Mouse (Mus musculus): Measurements from ENCODE around the gene Adamts6. TPM values are rescaled to one million over a fixed set of nuclear protein-coding genes. Genes with fewer than 3 reads are reported as not detected.

The Adamts6 gene
- total and polyA plus RNA-seq, 2 experiments from 2014 or later, result 0.38 to 4.6 TPM

GRCm38 (mm10) chr13:104288226-104288859 is 708 bp downstream of the Adamts6 start:
- no peak overlapping the region for H3K9ac ChIP-seq (replicated peaks; ENCODE audit: low read length, poor library complexity, severe bottlenecking)
- ATAC-seq (ENCODE audit: low FRiP score), result peak; percentile 27; the same call in 1 of the 2 replicates
- H3K27me3 ChIP-seq (ENCODE audit: insufficient read depth, low read length), result no peaks in the 10 kb centered on the region
- H3K4me2 ChIP-seq (ENCODE audit: low read depth, low read length, poor library complexity, severe bottlenecking), result peak overlapping the region; percentile 55
- TF ChIP-seq CTCF (IDR thresholded peaks at IDR 0.05), result no peak
- no peak overlapping the region for H3K27ac ChIP-seq (ENCODE audit: low read depth, low read length)
- H3K4me3 ChIP-seq (ENCODE audit: low read depth, low read length), result peak overlapping the region; percentile 38
- no peaks in the 10 kb centered on the region for H3K36me3 ChIP-seq (ENCODE audit: insufficient read depth, low read length)
- H3K9me3 ChIP-seq (ENCODE audit: low read length), result no peaks in the 10 kb centered on the region
- 3% methylated on average over 7 of the region's 7 CpGs for WGBS
- DNase-seq (ENCODE audit: low spot score), result peak; percentile 71
- H3K4me1 ChIP-seq (ENCODE audit: insufficient read depth, low read length), result no peaks in the 10 kb centered on the region

- Histone ChIP-seq H3K27me3 (ENCODE audit: insufficient read depth, low read length) (no peaks in the 10 kb centered on the region), H3K9ac (replicated peaks; ENCODE audit: low read length, poor library complexity, severe bottlenecking) (no peak overlapping the region), H3K4me1 (ENCODE audit: insufficient read depth, low read length) (no peaks in the 10 kb centered on the region), H3K9me3 (ENCODE audit: low read length) (no peaks in the 10 kb centered on the region), H3K36me3 (ENCODE audit: insufficient read depth, low read length) (no peaks in the 10 kb centered on the region), H3K4me3 (ENCODE audit: low read depth, low read length) (no peak overlapping the region), H3K27ac (ENCODE audit: low read depth, low read length) (no peak overlapping the region), H3K4me2 (ENCODE audit: low read depth, low read length, poor library complexity, severe bottlenecking) (no peak overlapping the region)
- ATAC-seq (ENCODE audit: low FRiP score), result no peak
- no peak for DNase-seq (ENCODE audit: low spot score)
- TF ChIP-seq CTCF (IDR thresholded peaks at IDR 0.05), result no peak
Measured at GRCm38 (mm10) chr13:104289176-104289575, 1.5 kb downstream of the Adamts6 start.

GRCm38 (mm10) chr13:104295472-104295871 is 7.8 kb downstream of the Adamts6 start:
- Histone ChIP-seq H3K4me2 (ENCODE audit: low read depth, low read length, poor library complexity, severe bottlenecking) (no peak overlapping the region), H3K27ac (ENCODE audit: low read depth, low read length) (no peak overlapping the region), H3K9me3 (ENCODE audit: low read length) (no peaks in the 10 kb centered on the region), H3K27me3 (ENCODE audit: insufficient read depth, low read length) (no peaks in the 10 kb centered on the region), H3K4me1 (ENCODE audit: insufficient read depth, low read length) (no peaks in the 10 kb centered on the region), H3K36me3 (ENCODE audit: insufficient read depth, low read length) (no peaks in the 10 kb centered on the region), H3K4me3 (ENCODE audit: low read depth, low read length) (no peak overlapping the region), H3K9ac (replicated peaks; ENCODE audit: low read length, poor library complexity, severe bottlenecking) (no peak overlapping the region)
- ATAC-seq (ENCODE audit: low FRiP score) (no peak), DNase-seq (ENCODE audit: low spot score) (no peak)
- WGBS, result 92% methylated on average over 1 of the region's 1 CpGs
- no peak for TF ChIP-seq CTCF (IDR thresholded peaks at IDR 0.05)

- DNase-seq (ENCODE audit: low spot score), result no peak
- no peak for TF ChIP-seq CTCF (IDR thresholded peaks at IDR 0.05)
- WGBS, result 92% methylated on average over 3 of the region's 3 CpGs
Measured at GRCm38 (mm10) chr13:104329336-104329735, 41.7 kb downstream of the Adamts6 start.

GRCm38 (mm10) chr13:104329742-104330141 is 42.1 kb downstream of the Adamts6 start:
- Histone ChIP-seq H3K4me2 (ENCODE audit: low read depth, low read length, poor library complexity, severe bottlenecking) (no peak overlapping the region), H3K4me1 (ENCODE audit: insufficient read depth, low read length) (no peaks in the 10 kb centered on the region), H3K36me3 (ENCODE audit: insufficient read depth, low read length) (no peaks in the 10 kb centered on the region), H3K9ac (replicated peaks; ENCODE audit: low read length, poor library complexity, severe bottlenecking) (no peak overlapping the region), H3K27me3 (ENCODE audit: insufficient read depth, low read length) (no peaks in the 10 kb centered on the region), H3K4me3 (ENCODE audit: low read depth, low read length) (no peak overlapping the region), H3K9me3 (ENCODE audit: low read length) (no peaks in the 10 kb centered on the region), H3K27ac (ENCODE audit: low read depth, low read length) (no peak overlapping the region)
- ATAC-seq (ENCODE audit: low FRiP score) (no peak), DNase-seq (ENCODE audit: low spot score) (peak; percentile 5)
- no peak for TF ChIP-seq CTCF (IDR thresholded peaks at IDR 0.05)
- WGBS, result 76% methylated on average over 2 of the region's 2 CpGs

More at GRCm38 (mm10) chr13:104329336-104329735, 41.7 kb downstream of the Adamts6 start:
- Histone ChIP-seq H3K27me3 (ENCODE audit: insufficient read depth, low read length) (no peaks in the 10 kb centered on the region), H3K9ac (replicated peaks; ENCODE audit: low read length, poor library complexity, severe bottlenecking) (no peak overlapping the region), H3K36me3 (ENCODE audit: insufficient read depth, low read length) (no peaks in the 10 kb centered on the region), H3K4me2 (ENCODE audit: low read depth, low read length, poor library complexity, severe bottlenecking) (no peak overlapping the region), H3K9me3 (ENCODE audit: low read length) (no peaks in the 10 kb centered on the region), H3K4me1 (ENCODE audit: insufficient read depth, low read length) (no peaks in the 10 kb centered on the region), H3K4me3 (ENCODE audit: low read depth, low read length) (no peak overlapping the region), H3K27ac (ENCODE audit: low read depth, low read length) (no peak overlapping the region)
- ATAC-seq (ENCODE audit: low FRiP score), result no peak

- TF ChIP-seq CTCF (IDR thresholded peaks at IDR 0.05), result no peak
- DNase-seq (ENCODE audit: low spot score) (no peak), ATAC-seq (ENCODE audit: low FRiP score) (no peak)
- 25% methylated on average over 5 of the region's 5 CpGs for WGBS
- H3K27me3 ChIP-seq (ENCODE audit: insufficient read depth, low read length), result no peaks in the 10 kb centered on the region
- no peak overlapping the region for H3K9ac ChIP-seq (replicated peaks; ENCODE audit: low read length, poor library complexity, severe bottlenecking)
- H3K36me3 ChIP-seq (ENCODE audit: insufficient read depth, low read length), result no peaks in the 10 kb centered on the region
- H3K9me3 ChIP-seq (ENCODE audit: low read length), result no peaks in the 10 kb centered on the region
- H3K4me3 ChIP-seq (ENCODE audit: low read depth, low read length), result no peak overlapping the region
- H3K4me2 ChIP-seq (ENCODE audit: low read depth, low read length, poor library complexity, severe bottlenecking), result no peak overlapping the region
- no peaks in the 10 kb centered on the region for H3K4me1 ChIP-seq (ENCODE audit: insufficient read depth, low read length)
- H3K27ac ChIP-seq (ENCODE audit: low read depth, low read length), result no peak overlapping the region
Measured at GRCm38 (mm10) chr13:104352590-104352989, 65.0 kb downstream of the Adamts6 start.

Measured in midbrain, postnatal 0 days (tissue).